Mouse (Mus musculus) cerebellum, postnatal 25 days (tissue): ENCODE measurements around the gene Tyw5.
A peak's percentile ranks its signal among the peaks of the same experiment; 100 is the strongest.

ENCODE experiments used
- DNase-seq, 2 experiments: peaks; one replicate each; pipeline ENCODE4 v3.0.0; 2021; ENCODE audit warnings: mixed read lengths in 2 of 2

Tyw5 gene

DNA sequence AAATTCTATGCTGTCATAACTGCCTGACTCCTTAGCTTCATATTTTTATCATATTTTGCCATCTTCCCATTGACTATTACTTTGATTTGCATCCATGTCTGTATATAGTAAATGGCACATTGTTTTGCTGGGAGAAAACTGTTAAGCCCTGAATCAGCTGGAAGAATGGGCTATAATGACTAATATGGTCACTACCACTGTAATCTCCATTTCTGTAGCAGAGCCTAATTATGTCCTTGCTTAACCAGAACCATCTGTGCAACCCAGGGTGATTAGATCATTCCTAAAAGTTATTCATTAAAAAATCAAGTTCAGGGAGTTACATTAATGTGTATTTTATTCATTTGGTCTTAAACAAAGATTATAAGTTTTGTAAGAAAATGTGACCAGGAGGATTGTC lies 20.4 kb downstream of the Tyw5 start:
- no peak for DNase-seq

DNA sequence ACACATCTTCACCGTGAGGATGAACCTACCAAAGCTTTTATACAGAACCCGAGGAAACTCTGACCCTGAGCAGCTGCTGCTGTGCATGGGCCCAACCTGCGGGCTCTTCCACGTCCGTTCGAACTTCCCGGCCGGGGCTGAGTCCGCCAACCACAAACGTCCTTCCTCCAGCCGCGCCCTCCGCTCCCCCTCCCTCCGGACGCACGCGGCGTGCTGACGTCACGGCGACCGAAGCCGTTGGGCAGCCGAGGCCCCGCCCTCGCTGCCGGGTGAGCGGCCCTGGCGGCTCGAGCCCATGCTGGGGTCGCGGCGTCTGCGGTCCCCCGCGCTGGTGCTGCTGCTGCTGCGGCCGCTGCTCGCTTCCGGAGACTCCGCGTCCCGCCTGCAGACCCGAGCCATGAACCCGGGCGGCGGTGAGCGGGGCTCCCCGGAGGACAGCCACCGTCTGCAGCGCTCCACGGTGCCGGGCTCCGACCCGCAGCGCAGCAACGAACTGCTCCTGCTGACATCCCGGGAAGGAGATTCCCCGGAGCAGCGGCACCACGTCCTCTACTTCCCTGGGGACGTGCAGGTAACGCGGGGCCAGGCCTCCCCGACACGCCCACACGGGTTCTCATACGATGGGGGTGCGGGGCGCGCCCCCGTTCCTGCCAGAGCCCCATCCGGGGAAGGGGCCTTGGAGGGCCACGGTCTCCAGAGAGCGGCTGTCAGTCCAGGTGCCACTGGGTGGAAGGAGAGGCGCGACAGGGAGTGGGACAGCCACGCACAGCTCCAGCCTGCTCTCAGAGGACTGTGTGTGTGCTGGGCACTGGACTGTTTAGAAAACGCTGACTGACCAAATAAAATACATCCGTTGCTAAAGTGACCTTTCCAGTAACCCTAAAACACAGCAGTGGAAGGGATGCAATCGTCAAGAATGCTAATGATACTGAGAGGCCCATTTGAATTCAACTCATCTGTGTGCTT lies 29.2 kb downstream of the Tyw5 start, which contains the start of gene 1700066M21Rik:
1700066M21Rik (plus strand) TSS at position 245 of the 966 bp plus-strand sequence.
- peak; percentile 96 to 98 for DNase-seq

DNA sequence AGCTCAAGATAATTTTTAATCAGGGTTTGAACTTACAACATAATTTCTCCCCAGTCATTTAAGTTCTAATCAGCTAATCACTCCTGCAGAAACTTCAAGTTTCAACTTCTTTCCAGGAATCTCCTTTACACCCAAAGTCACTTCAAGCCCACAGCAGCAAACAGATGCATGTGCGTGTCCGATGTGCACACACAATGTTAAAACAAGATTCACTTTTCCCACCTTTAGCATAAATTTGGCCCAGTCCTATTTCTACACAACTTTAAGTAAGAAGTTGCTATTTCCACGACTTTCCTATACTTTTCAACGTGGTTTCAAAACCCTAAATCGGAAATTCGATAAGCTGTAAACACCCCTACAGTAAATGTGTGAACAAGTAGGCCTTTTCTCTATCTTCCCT lies 30.1 kb downstream of the Tyw5 start:
- no peak for DNase-seq

DNA sequence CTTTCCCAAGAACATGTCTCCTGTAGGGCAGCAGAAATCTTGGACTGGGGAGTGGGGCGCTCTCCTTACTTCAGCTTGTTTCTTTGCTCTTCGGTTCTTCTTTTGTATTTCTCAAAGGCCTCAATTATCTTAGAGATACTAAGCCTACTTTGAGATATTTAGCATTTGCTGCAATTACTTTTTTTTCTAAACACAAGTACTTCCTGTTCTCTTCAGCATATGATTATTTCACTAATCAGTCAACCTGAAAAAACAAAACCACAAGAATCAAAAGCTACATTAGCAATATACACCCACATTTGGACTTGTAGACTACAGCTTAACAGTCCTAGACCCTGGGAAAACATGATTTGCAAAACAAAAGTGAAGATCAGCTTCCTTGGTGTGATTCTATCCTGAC lies 31.6 kb downstream of the Tyw5 start:
- no peak for DNase-seq

DNA sequence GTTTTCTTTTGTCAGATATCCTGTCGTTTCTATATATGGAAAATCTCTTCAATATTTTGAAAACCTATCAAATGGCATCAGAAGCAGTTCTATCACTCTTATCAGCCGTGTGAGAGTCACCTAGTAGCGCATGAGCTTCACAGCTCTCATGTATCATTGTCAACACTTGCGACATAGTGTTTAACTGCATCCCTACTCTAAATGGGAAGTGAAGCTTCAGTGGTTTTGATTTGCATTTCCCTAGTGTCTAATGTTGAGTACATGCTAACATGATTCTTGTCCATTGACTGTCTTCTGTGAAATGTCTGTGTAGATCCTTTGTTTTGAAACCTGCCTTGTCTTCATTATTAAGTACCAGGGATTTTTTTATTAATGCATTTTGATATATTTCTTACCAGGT lies 36.5 kb downstream of the Tyw5 start:
- no peak for DNase-seq

DNA sequence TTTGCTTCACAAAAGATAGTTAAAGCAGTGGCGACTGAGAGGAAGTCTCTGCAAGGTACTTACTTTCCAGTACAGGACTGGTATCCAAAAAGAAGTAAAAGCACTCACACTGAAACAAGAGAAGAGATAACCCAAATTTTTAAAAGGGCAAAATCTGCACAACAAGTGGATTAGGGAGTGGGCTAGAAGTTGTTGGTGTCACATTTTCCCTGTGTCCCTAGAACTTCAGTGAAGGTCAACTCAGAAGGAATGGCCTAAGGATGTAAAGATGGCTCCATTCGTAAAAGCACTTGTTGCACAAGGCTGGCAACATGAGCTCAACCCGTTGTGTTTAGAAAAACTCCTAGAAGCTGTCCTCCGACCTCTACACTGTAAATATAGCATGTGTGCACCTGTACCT lies 37.8 kb downstream of the Tyw5 start:
- DNase-seq, result no peak

DNA sequence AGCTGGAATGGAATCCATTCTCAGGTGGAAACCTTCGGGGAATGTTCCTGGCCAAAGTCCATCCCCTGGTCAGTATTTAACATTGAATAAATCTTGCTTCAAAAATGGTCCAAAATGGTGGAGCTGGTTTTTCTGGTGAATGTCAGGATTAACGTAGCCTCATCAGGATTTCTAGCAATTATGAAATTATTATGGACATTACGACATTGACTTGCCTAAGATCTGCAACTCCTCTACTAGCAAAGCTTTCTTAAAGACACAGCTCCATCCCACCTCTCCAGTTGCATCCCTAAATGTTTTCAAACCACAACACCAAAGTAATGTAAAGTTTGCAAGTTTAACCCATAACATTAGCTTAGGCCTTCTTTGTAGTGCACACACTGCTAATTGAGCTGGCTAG lies 39.5 kb downstream of the Tyw5 start:
- DNase-seq, result no peak

DNA sequence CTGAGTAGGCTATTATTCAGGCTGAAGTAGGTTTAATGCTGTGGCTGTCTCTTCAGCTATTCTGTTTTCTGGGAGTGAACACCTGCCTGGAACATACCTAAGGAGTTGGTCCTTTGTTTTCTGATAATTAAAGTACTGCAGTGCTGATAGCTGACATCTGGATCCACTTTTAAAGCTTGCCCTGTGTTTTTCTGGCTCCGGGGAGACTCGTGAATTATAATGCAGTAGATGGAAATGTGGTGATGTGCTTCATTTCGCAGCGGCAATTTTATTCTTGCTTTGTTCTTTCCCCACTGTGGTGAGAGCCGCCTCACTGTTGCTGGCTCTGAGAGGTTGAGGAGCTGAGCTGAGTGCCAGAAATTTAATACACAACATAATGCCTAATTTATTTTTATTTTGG lies 48.4 kb downstream of the Tyw5 start:
- no peak for DNase-seq

DNA sequence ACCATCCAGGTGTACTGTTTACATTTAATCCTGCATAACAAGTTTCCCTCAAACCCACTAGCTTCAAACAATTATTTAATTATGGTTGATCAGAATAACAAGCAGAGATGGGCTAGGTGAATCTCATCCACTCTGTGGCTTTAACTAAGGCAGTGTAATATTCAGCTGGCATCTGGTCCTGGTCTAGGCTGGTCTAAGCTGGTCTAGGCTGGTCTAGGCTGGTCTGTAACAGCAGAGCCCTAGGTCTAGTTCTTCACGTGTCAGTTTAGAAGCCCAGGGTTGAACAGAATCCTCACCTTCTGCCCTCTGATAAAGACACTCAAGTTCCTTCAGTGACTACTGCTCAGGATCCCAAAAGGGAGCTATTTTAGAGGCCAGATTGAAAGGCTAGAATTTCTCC lies 55.0 kb downstream of the Tyw5 start:
- DNase-seq, result no peak

DNA sequence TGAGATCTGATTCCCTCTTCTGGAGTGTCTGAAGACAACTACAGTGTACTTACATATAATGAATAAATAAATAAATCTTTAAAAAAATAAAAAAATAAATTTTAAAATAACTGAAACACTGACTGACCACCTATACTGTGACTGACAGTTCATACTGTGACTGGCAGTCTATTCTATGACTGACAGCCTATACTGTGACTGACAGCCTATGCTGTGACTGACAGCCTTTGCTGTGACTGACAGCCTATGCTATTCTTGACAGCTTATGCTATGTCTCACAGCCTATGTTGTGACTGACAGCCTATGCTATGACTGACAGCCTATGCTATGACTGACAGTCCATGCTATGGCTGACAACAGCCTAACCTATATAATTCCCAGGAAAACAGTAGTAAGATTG lies 59.4 kb downstream of the Tyw5 start:
- DNase-seq, result no peak

DNA sequence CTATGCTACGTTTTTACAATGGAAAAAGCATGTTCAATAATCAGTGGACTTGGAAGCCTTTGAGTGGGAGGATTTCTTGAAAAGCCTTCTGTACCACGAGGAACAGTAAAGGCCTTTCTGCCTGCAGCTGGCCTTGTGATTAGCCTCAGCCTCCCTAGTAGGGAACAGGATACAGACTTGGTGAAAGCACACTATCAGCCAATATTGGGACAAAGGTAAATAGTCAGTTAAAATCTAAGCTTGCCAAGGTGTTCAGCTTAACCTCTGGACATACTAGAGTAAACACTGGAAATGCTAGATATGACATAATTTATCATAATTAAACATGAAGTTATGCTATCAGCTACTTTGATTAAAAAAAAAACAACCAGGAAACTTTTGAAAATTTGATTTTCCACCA lies 65.7 kb downstream of the Tyw5 start:
- DNase-seq, result no peak

DNA sequence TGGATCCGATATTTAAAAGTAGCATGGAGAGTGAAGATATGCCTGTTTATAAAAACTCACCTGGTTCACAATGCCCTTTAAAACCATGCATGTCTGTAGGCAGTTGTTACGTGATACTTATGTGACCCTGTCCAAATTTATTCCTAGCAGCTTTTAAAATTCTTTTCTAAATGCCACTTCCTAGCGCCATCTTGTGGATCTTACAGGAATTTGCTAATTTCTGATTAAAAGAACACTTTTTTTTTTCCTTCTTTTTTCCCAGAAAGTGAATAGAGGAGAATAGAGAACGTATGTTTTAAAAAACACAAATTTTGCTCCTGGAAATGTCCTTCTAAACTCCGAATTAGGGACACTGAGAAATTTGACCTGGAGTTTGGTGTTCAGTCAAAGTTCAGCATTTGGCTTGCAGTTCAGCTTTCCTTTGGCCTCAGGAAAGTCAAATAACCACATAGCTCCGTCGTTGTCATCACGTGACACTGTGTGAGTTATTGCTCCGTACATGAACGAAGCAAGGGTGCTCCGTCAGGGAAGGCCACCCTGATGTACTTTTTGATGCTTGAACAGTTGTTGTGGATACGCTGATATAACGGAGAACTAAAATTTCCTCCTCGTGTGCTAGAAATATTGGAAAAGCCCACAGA lies 67.6 kb downstream of the Tyw5 start:
- no peak for DNase-seq
